Mouse (Mus musculus): ENCODE measurements at regions not wholly inside any gene's neighbourhood (a gene's known extent, or its start where the extent isn't known, plus 50 kb on each side); places are given as distances from the start of the nearest gene placed in this dataset.

DNA sequence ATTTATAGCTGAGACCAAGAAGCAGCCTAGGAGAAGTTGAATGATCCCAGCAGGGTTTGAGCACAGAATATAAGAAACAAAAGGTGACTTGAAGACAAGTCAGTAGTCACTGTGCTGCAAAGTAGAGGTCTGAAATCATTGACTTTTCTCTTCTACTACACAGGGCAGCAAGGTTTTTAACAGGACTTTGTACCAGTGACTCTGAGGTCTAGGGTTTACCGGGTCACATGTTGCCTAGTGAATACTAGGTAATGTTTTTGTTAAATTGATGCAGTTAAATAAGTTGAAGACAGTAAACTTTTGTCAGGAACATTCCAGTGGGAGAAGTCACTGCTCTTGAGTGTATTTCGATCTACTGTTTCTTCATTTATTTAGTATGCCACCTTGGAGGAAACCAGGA, 433.4 kb downstream of the 1700129C05Rik start:
- TF ChIP-seq CTCF (IDR thresholded peaks at IDR 0.05; ENCODE audit: extremely low read depth, insufficient read depth, insufficient read length, insufficient replicate concordance) (no peak), POLR2A (IDR thresholded peaks at IDR 0.05; ENCODE audit: low read depth, low read length) (no peak)
- 94% methylated on average over 2 of the region's 2 CpGs for WGBS
- DNase-seq (ENCODE audit: low read depth in 1 of 2, low spot score in 2 of 2) = no peak
- no peak overlapping the region for H3K27ac ChIP-seq (ENCODE audit: insufficient read depth, low read length)
- H3K27me3 ChIP-seq (ENCODE audit: control insufficient read depth, insufficient read depth, low read length) = no peaks in the 10 kb centered on the region
- H3K4me1 ChIP-seq (ENCODE audit: control insufficient read depth, insufficient read depth, insufficient read length) = no peaks in the 10 kb centered on the region
- no peak overlapping the region for H3K4me3 ChIP-seq (ENCODE audit: extremely low read depth, insufficient read depth, insufficient read length)
- no peaks in the 10 kb centered on the region for H3K36me3 ChIP-seq (ENCODE audit: control insufficient read depth, insufficient read depth, low read length)

DNA sequence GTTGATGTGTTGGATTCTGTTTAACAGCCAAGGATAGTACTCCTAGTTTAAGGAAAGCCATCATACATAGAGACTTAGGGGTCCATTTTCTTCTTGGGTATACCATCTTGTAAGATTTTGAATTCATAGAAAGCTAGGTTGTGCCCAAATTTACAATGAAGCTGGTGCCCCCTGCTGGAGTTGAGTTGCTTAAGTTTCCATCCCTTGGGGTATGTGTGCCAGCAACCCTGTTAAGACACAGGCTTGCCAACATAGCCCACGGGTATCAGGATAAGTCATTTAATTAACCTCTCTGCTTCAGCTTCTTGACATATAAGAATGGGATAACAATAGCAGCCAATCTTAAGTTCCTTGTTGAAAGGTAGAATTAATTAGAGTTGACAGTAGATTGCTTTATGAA, 440.9 kb downstream of the 1700129C05Rik start:
- no peaks in the 10 kb centered on the region for H3K36me3 ChIP-seq (ENCODE audit: control insufficient read depth, insufficient read depth, low read length)
- TF ChIP-seq POLR2A (IDR thresholded peaks at IDR 0.05; ENCODE audit: low read depth, low read length) (no peak), CTCF (IDR thresholded peaks at IDR 0.05; ENCODE audit: extremely low read depth, insufficient read depth, insufficient read length, insufficient replicate concordance) (no peak)
- 22% methylated on average over 1 of the region's 1 CpGs for WGBS
- no peak overlapping the region for H3K27ac ChIP-seq (ENCODE audit: insufficient read depth, low read length)
- no peaks in the 10 kb centered on the region for H3K27me3 ChIP-seq (ENCODE audit: control insufficient read depth, insufficient read depth, low read length)
- DNase-seq (ENCODE audit: low read depth in 1 of 2, low spot score in 2 of 2) = no peak
- H3K4me1 ChIP-seq (ENCODE audit: control insufficient read depth, insufficient read depth, insufficient read length) = no peaks in the 10 kb centered on the region
- H3K4me3 ChIP-seq (ENCODE audit: extremely low read depth, insufficient read depth, insufficient read length) = no peak overlapping the region

DNA sequence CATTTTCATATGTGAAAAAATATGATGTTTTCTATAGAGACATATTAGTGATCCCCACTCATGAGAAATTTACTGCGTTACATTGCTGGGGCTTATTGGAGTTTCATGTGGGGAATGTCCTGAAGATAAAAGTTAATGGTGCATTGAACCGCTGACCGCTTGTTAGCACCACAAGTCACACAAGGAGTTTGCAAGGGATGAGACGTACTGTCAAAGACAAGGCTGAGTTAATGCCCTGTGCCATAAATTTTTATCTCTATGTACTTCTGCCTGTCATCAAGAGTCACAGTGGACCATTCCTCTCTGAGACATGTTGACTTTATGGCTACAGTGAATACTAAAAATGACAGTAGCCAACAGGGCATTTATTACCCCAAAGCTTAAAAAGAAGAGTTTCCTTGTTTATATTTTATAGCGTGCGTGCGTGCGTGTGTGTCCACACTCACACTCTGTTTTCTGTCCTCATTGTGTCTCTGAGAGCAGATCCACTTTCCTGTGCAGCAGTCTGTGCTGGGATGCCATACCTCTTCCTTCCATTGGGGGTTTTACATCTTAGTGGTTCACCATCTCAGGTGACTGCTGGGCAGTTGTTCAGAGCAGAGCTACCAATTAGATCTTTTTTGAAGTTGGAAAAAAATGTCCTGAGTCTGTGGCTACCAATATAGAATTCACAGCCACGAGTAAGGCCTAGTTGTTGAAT, 451.4 kb downstream of the 1700129C05Rik start:
- no peak for DNase-seq (ENCODE audit: low read depth in 1 of 2, low spot score in 2 of 2)
- no peak overlapping the region for H3K27ac ChIP-seq (ENCODE audit: insufficient read depth, low read length)

DNA sequence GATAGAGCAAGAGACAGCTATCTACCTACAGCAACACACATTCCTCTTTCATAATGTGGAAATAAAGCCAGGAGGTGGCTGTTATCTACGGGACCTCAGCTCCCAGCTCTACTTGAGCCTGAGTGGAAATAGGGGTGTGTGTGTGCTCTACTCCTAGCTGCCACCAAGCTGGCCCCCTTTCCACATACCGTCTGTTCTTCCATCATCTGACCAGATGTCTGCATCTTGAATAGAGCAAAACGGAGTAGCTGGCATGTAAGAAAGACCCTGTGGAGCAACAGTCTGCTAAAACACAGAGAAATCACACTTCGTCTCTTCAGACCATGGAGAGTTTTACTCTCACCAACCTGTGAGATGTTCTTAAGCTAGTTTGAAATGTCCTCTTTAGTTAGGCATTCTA, 454.9 kb downstream of the 1700129C05Rik start:
- no peaks in the 10 kb centered on the region for H3K4me1 ChIP-seq (ENCODE audit: control insufficient read depth, insufficient read depth, insufficient read length)
- TF ChIP-seq CTCF (IDR thresholded peaks at IDR 0.05; ENCODE audit: extremely low read depth, insufficient read depth, insufficient read length, insufficient replicate concordance) (no peak), POLR2A (IDR thresholded peaks at IDR 0.05; ENCODE audit: low read depth, low read length) (no peak)
- H3K27ac ChIP-seq (ENCODE audit: insufficient read depth, low read length) = no peak overlapping the region
- DNase-seq (ENCODE audit: low read depth in 1 of 2, low spot score in 2 of 2) = no peak
- 90% methylated on average over 4 of the region's 4 CpGs for WGBS
- H3K36me3 ChIP-seq (ENCODE audit: control insufficient read depth, insufficient read depth, low read length) = no peaks in the 10 kb centered on the region
- no peak overlapping the region for H3K4me3 ChIP-seq (ENCODE audit: extremely low read depth, insufficient read depth, insufficient read length)
- no peaks in the 10 kb centered on the region for H3K27me3 ChIP-seq (ENCODE audit: control insufficient read depth, insufficient read depth, low read length)

More for the DNA sequence above, 451.4 kb downstream of the 1700129C05Rik start:
- WGBS = 91% methylated on average over 9 of the region's 9 CpGs
- TF ChIP-seq POLR2A (IDR thresholded peaks at IDR 0.05; ENCODE audit: low read depth, low read length) (no peak), CTCF (IDR thresholded peaks at IDR 0.05; ENCODE audit: extremely low read depth, insufficient read depth, insufficient read length, insufficient replicate concordance) (no peak)
- Histone ChIP-seq H3K4me3 (ENCODE audit: extremely low read depth, insufficient read depth, insufficient read length) (no peak overlapping the region), H3K36me3 (ENCODE audit: control insufficient read depth, insufficient read depth, low read length) (no peaks in the 10 kb centered on the region), H3K4me1 (ENCODE audit: control insufficient read depth, insufficient read depth, insufficient read length) (no peaks in the 10 kb centered on the region), H3K27me3 (ENCODE audit: control insufficient read depth, insufficient read depth, low read length) (no peaks in the 10 kb centered on the region)

DNA sequence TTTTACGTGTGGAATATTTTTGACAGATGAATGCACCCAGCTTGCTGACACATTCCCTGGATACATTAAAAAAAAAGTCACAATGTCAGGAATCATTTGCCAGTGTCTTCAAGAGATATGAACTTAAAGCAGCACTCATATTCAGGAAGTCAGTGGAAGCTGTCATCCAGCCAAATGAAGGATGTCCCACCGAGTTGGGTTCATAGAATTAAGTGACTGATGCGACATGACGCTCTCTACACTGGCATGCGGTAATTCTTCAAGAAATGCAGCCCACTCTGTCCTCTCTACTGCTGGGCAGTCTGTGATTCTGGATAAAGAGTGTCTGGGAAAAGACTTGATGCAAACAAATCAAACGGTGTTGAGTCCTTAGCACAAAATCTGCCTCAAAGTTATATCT, 463.9 kb downstream of the 1700129C05Rik start:
- H3K4me1 ChIP-seq (ENCODE audit: control insufficient read depth, insufficient read depth, insufficient read length) = no peaks in the 10 kb centered on the region
- TF ChIP-seq CTCF (IDR thresholded peaks at IDR 0.05; ENCODE audit: extremely low read depth, insufficient read depth, insufficient read length, insufficient replicate concordance) (no peak), POLR2A (IDR thresholded peaks at IDR 0.05; ENCODE audit: low read depth, low read length) (no peak)
- no peaks in the 10 kb centered on the region for H3K36me3 ChIP-seq (ENCODE audit: control insufficient read depth, insufficient read depth, low read length)
- no peaks in the 10 kb centered on the region for H3K27me3 ChIP-seq (ENCODE audit: control insufficient read depth, insufficient read depth, low read length)
- WGBS = 82% methylated on average over 6 of the region's 6 CpGs
- H3K27ac ChIP-seq (ENCODE audit: insufficient read depth, low read length) = no peak overlapping the region
- no peak for DNase-seq (ENCODE audit: low read depth in 1 of 2, low spot score in 2 of 2)
- H3K4me3 ChIP-seq (ENCODE audit: extremely low read depth, insufficient read depth, insufficient read length) = no peak overlapping the region

DNA sequence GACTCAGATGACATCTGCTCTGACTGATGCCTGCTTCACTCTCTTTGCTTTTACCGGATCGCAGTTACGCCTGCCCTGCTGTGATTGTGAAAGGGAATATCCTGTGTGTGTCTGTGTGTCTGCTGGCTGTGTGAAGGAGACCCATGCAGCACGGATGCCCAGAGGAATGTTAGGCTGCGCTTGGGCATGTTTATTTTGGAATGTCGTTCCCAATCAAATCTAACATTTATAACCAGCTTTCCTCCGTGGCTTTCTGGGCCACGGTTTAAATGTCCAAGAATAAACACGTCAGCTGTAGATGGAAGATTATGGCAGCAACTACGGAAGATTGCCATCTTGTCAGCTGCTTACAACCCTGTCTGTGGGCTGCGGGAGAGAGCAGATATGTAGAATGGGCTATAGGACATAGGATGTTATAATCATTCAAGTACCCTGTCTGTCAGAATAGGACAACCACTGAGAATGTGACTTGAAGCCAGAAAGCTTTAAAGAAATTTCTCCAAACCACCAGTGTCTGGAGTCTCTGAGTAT, 464.5 kb downstream of the 1700129C05Rik start:
- TF ChIP-seq POLR2A (IDR thresholded peaks at IDR 0.05; ENCODE audit: low read depth, low read length) = no peak
- TF ChIP-seq CTCF (IDR thresholded peaks at IDR 0.05; ENCODE audit: extremely low read depth, insufficient read depth, insufficient read length, insufficient replicate concordance) = no peak

DNA sequence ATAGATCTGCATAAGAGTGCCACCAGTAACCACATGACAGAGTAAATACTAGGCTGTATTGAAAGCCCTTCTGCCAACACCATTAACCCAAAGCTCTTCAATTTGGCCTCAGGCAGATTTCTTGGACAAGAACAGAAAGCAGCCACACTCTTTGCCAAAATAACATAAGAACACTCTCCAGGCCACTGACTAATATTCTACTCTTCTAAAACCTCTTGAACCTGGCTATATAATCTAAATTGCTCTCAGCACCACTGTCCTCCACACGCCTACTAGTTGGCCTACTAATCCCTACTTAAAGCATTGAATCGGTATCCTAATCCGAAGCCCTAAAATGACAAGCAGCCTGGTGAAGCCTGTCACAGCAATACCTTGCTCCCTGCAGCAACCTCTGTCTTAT, 467.5 kb downstream of the 1700129C05Rik start:
- DNase-seq (ENCODE audit: low read depth in 1 of 2, low spot score in 2 of 2) = no peak
- TF ChIP-seq CTCF (IDR thresholded peaks at IDR 0.05; ENCODE audit: extremely low read depth, insufficient read depth, insufficient read length, insufficient replicate concordance) (no peak), POLR2A (IDR thresholded peaks at IDR 0.05; ENCODE audit: low read depth, low read length) (no peak)

More for the DNA sequence above, 464.5 kb downstream of the 1700129C05Rik start:
- H3K4me3 ChIP-seq (ENCODE audit: extremely low read depth, insufficient read depth, insufficient read length) = no peak overlapping the region
- DNase-seq (ENCODE audit: low read depth in 1 of 2, low spot score in 2 of 2) = no peak
- H3K27ac ChIP-seq (ENCODE audit: insufficient read depth, low read length) = no peak overlapping the region
- H3K27me3 ChIP-seq (ENCODE audit: control insufficient read depth, insufficient read depth, low read length) = no peaks in the 10 kb centered on the region
- no peaks in the 10 kb centered on the region for H3K4me1 ChIP-seq (ENCODE audit: control insufficient read depth, insufficient read depth, insufficient read length)
- no peaks in the 10 kb centered on the region for H3K36me3 ChIP-seq (ENCODE audit: control insufficient read depth, insufficient read depth, low read length)
- WGBS = 80% methylated on average over 11 of the region's 11 CpGs

More for the DNA sequence above, 467.5 kb downstream of the 1700129C05Rik start:
- no peak overlapping the region for H3K4me3 ChIP-seq (ENCODE audit: extremely low read depth, insufficient read depth, insufficient read length)
- no peaks in the 10 kb centered on the region for H3K27me3 ChIP-seq (ENCODE audit: control insufficient read depth, insufficient read depth, low read length)
- WGBS = 88% methylated on average over 3 of the region's 3 CpGs
- no peaks in the 10 kb centered on the region for H3K4me1 ChIP-seq (ENCODE audit: control insufficient read depth, insufficient read depth, insufficient read length)
- H3K27ac ChIP-seq (ENCODE audit: insufficient read depth, low read length) = no peak overlapping the region
- H3K36me3 ChIP-seq (ENCODE audit: control insufficient read depth, insufficient read depth, low read length) = no peaks in the 10 kb centered on the region

Measured in spleen, adult 2 months (tissue).